Mouse (Mus musculus) megakaryocyte-erythroid progenitor cell, adult 5-6 weeks (primary cell): ENCODE data around the gene Gm48551. TPM values are rescaled to one million over a fixed set of nuclear protein-coding genes. Genes with fewer than 3 reads are reported as not detected.

Experiments used
- ATAC-seq: replicated peaks from 2 replicates; pipeline ENCODE4 v1.8.0; 2016; ENCODE audit warnings: mild to moderate bottlenecking, inconsistent platforms; ENCODE audit not compliant: severe bottlenecking, poor library complexity, low FRiP score, low TSS enrichment
- total RNA-seq, 2 experiments: library from RNA; stranded (forward) in 1 of 2; stranded (reverse) in 1 of 2; fragments of 200-1000, 215-1000 nt in 1 of 2; fragments of >200 nt in 1 of 2; fragmentation: Nextera tagmentation in 1 of 2; gene quantifications; 2 replicates each; pipeline ENCODE4 v1.2.3; 2014 to 2017

Gm48551 gene
- total RNA-seq, 2 experiments from 2014 or later = 2.6 to 6.3 TPM

DNA sequence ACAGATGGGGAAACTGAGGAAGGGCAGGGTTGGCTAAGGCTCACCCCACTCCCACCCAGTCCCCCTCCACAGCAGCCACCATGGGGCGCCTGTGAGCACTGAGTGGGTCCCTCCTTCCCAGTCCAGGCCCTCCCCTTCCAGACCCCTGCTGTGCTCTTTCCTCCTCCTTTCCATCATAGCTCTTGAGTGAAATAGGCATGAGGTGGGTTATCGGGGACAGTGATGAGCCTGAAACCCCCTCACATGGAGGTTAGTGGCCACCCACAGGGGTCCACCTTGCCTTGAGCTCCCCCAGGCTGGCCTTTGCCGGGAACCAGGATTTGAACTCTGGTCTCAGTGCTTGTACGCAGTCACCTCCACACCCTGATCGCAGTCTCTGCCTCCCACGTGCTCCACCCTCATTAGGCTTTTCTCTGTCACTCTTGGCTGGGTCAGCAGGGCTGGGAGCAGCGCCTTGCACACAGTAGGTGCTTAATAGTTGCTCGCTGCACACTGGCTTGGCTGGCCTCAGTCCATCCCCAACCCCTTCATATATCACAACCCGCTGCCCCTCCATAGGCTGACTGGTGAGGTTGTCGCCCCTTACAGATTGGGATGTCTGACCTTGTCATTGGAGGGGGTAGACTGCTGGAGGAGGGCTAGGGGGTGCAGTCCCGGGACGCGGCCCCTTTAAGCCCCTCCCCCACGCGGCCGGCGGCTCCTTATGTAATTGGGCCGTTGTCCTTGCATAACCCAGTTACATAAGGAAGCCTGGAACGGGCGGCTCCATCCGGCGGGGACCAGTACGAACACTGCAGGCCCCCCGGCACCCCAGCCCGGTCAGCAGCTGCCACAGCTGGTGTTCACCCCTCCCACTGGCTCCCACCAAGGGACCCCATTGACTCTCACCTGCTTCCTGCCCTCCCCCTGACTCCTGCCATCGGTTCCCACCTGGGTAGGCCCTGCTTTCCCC, 29.3 kb downstream of the Gm48551 start:
- ATAC-seq = no peak

- ATAC-seq = no peak
These were observed 30.4 kb downstream of the Gm48551 start for GRCm38 (mm10) chr10:81414682-81415081.

- ATAC-seq = no peak
These were observed 30.9 kb downstream of the Gm48551 start for GRCm38 (mm10) chr10:81415146-81415545.

- no peak for ATAC-seq
These were observed 31.5 kb downstream of the Gm48551 start for GRCm38 (mm10) chr10:81415549-81416310.

DNA sequence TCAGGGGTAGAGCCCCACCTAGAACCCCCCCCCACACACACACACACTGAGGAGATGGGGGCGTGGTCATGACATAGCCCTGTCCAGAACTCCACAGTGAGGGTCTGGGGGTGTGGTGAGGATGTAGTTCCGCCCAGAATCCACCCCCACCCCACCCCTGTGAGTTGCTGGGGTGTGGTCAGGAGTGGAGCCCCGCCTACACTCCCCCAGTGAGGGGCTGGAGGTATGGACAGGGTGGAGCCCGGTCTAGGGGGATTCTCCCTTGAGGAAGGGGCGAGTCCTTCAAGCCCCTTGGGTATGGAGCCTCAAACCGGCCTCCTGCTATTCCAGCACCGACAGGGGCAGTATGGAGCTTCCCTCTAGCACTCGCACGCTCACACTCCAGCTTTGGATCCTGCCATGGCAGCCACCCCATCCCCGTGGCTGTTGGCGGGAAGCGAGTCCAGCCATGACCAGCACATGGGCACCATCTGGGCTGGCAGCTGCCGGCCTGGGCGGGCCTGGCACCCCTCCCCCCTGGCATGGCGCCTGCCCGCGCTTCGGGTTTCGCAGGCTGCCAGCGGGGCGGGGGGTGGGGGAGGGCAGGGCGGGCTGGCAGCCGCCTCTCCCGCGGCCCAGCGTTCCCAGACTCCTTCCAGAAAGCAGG, 32.4 kb downstream of the Gm48551 start:
- peak; percentile 57 for ATAC-seq

- ATAC-seq = no peak
These were observed 33.3 kb downstream of the Gm48551 start for GRCm38 (mm10) chr10:81417227-81418215.

DNA sequence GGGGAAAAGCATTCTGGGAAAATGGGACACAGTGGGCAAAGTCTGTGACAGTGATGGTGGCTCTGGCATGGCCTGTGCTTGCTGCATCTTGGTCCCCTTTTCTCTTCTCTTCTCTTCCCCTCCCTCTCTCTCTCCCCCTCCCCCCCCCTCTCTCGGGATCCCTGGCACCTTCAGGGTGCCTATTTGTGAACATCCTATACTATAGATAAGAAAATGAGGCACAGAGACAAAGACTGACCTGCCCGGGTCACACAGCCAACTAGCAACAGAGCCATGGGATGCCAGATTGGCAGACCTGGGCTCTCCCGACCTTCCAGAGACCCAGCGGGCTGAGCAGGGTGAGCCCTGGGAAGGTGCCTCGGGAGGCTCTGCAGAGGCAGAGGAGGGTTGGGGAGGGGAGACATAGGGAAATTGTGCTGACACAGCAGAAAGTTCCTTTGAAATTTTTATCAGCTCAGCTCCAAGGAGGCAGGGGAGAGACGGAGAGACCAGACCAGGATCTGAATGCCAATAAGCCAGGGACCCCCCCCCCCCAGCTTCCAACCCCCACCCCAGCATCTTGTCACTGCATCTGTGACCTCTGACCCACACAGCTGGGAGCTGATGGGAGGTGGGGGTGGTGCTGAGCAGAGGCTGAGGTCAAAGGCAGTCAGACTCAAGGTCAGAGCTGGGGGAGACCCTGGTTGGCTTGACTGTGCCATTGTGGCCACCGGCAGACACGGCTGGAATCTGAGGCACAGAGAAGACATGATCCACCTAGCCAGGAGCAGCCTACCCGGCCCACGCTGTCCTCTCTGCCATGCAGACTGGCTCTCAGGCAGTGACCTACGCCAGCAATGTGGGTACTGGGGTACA, 34.2 kb downstream of the Gm48551 start:
- ATAC-seq = no peak

- ATAC-seq = no peak
These were observed 35.1 kb downstream of the Gm48551 start for GRCm38 (mm10) chr10:81419111-81419928.

DNA sequence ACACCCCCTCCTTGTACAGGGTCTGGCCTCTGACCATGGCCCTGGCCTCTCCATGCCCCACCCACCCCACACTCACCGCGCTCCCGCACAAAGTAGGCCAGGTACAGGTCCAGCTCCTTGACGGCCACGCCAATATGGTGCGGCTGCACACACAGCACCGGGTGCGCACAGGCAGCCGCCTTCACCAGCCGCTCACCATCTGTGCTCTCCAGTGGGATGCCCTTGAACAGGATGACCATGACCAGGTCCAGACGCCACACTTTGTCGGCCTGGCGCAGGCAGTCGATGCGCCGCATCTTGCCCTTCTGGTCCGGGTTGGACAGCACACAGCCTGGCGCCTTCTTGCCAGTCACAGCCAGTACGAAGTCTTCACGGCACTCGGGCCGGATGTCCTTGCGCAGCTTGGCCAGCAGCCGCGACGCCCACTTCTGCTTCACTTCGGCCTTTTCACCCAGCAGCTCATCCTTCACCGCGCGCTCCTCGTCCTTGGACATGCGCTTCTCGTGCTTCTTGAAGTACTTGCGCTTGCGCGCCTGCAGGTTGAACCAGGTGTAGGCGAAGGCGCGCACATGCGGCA, 36.0 kb downstream of the Gm48551 start:
- ATAC-seq = no peak

- ATAC-seq = no peak
These were observed 37.0 kb downstream of the Gm48551 start for GRCm38 (mm10) chr10:81421041-81421796.

- no peak for ATAC-seq
These were observed 37.5 kb downstream of the Gm48551 start for GRCm38 (mm10) chr10:81421797-81422100.

DNA sequence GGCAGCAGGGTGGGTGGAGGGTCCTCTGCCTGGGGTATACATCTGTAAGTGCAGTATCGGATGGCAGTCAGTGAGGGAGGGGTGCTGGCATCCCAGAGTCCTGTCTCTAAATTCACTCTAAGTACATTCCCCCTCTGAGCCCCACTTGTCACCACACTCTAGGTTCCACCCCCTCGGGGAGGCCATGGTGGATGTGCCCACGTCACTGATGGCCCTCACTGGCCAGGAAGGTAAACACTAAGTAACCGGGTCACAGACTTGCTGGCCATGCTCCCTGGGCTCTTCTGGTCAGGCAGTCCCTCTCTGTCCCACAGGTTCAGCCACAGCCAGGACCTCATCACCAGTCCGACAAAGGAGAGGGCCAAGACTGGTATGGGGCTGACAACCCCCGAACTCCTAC, 37.9 kb downstream of the Gm48551 start:
- no peak for ATAC-seq

DNA sequence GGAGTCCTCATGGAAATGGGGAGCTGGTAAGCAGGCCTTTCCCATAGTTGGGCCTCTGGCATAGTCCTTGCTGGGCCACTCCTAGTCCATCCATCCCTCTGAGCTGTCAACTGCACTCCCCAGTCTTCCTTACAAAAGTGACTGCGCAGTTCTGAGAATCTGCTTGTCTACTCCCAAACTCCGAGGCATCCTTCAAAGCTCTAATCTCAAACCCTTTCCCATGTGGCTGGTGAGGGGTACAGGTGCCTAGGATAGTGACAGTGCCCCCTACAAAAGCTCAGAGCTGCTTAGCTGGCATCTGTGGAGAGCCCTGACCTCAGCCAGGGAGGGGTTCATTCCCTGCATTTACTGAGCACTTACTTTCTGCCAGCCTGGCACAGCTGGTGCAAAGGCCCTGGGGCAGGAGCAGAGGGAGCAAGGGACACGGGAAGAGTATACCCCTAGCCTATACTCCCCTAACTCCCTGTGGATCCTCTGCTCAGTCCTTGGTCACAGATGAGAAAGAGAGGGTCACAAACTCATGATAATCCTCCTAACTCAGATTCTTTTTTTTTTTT, 38.5 kb downstream of the Gm48551 start:
- no peak for ATAC-seq

- no peak for ATAC-seq
These were observed 39.4 kb downstream of the Gm48551 start for GRCm38 (mm10) chr10:81423476-81424245.
